Mouse (Mus musculus) limb, embryonic 14.5 days (tissue): Measurements from ENCODE around the gene Fam53b. TPM values are rescaled to one million over a fixed set of nuclear protein-coding genes. Genes with fewer than 3 reads are reported as not detected.
A peak's percentile ranks its signal among the peaks of the same experiment; 100 is the strongest.

ENCODE experiments used
- ATAC-seq: fragments of 200-750 bp; cut with Nextera tagmentation; 2 replicates; pipeline ENCODE4 v1.8.0; 2017; ENCODE audit warnings: low read depth, moderate number of reproducible peaks, moderate TSS enrichment; ENCODE audit not compliant: low FRiP score
- DNase-seq: peaks from one replicate; pipeline ENCODE4 v3.0.0-alpha.2; 2015; ENCODE audit warnings: low spot score
- H3K27ac ChIP-seq: fragments of 300-500 bp; sonication (generic); replicated peaks from 2 replicates; pipeline ENCODE4 v1.5.1; 2014; ENCODE audit warnings: low read depth, mild to moderate bottlenecking, low read length, moderate library complexity, mixed read lengths
- H3K27me3 ChIP-seq: fragments of 300-500 bp; sonication (generic); 2 replicates; pipeline ENCODE4 v1.6.1; 2014; ENCODE audit warnings: low read length, mixed read lengths; ENCODE audit not compliant: control insufficient read depth, insufficient read depth
- H3K36me3 ChIP-seq: fragments of 300-500 bp; sonication (generic); 2 replicates; pipeline ENCODE4 v1.6.1; 2014; ENCODE audit warnings: mild to moderate bottlenecking, low read length, moderate library complexity, mixed read lengths; ENCODE audit not compliant: control insufficient read depth, insufficient read depth
- H3K4me1 ChIP-seq: fragments of 300-500 bp; sonication (generic); 2 replicates; pipeline ENCODE4 v1.6.1; 2014; ENCODE audit warnings: antibody characterized with exemption, low read length, mixed read lengths; ENCODE audit not compliant: control insufficient read depth, insufficient read depth
- H3K4me2 ChIP-seq: fragments of 300-500 bp; sonication (generic); replicated peaks from 2 replicates; pipeline ENCODE4 v1.6.1; 2014; ENCODE audit warnings: low read depth, mild to moderate bottlenecking, low read length, moderate library complexity; ENCODE audit not compliant: severe bottlenecking
- H3K4me3 ChIP-seq: fragments of 300-500 bp; sonication (generic); replicated peaks from 2 replicates; pipeline ENCODE4 v1.5.1; 2014; ENCODE audit warnings: low read length
- H3K9ac ChIP-seq: fragments of 300-500 bp; sonication (generic); 2 replicates; pipeline ENCODE4 v1.6.1; 2014; ENCODE audit warnings: mild to moderate bottlenecking, low read depth, low read length, moderate library complexity; ENCODE audit not compliant: severe bottlenecking
- H3K9me3 ChIP-seq: fragments of 300-500 bp; sonication (generic); 2 replicates; pipeline ENCODE4 v1.6.1; 2016; ENCODE audit warnings: low read length; ENCODE audit not compliant: control insufficient read depth
- POLR2A ChIP-seq: fragments of 200-500 bp; IDR thresholded peaks from 2 replicates; pipeline ENCODE4 v1.8.0; 2012; ENCODE audit warnings: inconsistent platforms, mild to moderate bottlenecking, moderate library complexity, borderline replicate concordance; ENCODE audit not compliant: insufficient read depth, insufficient read length; ENCODE audit errors: extremely low read depth
- WGBS: fragments of 180-500 bp; shearing (Covaris S2); extraction: QIAGEN DNeasy Blood & Tissue Kit; methylation state at CpG from one replicate; pipeline ENCODE4 v1.1.7; 2014; 5-methylcytosine and 5-hydroxymethylcytosine counted together
- polyA plus RNA-seq, 2 experiments: library from polyadenylated mRNA; depleted of rRNA in 1 of 2; stranded (reverse) in 1 of 2; unstranded in 1 of 2; fragments of >200 nt; fragmentation: Nextera tagmentation in 1 of 2; extraction: Ambion mirVana in 1 of 2; gene quantifications; 2 replicates each; pipeline versions ENCODE4 v1.2.1 to v1.2.3; 2012 to 2014

Gene Fam53b
- polyA plus RNA-seq, 2 experiments = 15.1 to 20.8 TPM

DNA sequence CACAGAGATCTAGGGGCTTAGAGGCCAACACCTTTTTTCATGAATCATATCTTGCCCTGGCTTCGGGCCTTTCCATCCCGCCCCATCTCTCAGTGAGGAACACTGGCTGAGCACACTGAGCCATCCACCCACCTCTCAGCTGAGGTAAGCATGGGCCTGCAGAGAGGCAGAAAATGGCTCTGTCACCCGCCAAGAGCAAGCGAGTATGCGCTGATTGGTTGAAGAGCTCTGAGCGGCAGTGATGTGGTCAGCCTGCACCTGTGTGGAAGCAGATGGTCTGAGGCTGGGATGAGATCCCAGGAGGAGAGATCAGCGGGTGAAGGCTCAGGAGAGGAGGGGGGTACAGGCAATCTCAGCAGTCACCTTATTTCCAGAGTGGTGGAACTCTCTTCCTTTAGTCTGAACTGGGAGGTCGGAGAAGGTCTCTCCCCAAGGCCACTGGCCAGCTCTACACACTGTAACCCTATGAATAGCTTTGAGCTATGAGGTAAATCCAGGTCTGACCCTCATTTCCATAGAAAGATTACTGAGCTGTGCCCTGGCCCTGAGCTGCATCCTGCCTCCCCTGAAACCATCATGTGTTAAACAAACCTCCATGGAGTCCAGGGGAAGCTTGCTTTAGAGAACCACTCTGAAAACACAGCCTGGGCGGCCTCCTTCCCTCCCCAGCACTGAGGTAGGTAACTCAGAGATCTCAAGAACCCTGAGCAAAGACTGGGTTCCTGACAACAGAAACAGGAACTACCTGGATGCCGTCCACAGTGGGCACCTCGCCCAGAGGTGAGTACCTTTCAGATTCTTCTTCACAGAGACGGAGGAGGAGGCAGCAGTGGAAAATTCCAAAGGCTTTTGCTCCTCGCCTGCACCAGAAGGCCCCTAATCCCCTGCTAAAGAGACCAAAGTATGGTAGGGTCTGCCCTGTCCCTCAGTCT, 6.5 kb downstream of the Fam53b start:
- no peak for DNase-seq

DNA sequence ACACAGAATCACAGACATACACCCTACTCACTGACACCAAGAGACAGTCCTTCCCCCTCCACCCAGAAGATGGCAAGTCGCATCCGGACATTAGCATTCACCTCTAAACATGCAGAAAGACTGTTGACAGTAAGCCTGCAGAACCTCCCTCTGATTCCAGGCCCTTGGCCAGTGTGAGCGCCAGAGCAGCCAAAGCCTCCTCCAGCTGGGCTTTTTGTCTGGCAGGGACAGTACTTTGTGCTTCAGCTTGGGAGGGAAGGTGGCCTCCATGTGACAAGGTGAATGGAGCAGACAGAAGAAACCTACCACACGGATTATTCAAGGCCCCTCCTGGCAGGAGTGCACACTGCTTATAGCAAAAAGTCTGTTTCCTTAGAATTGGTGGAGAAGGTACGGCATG, 7.4 kb downstream of the Fam53b start:
- no peak overlapping the region for H3K4me3 ChIP-seq
- H3K27ac ChIP-seq = no peak overlapping the region
- ATAC-seq (no peak), DNase-seq (no peak)
- TF ChIP-seq POLR2A = no peak
- H3K4me1 ChIP-seq = peaks cover 55% of the 10 kb centered on the region
- H3K9me3 ChIP-seq = no peaks in the 10 kb centered on the region
- no peak overlapping the region for H3K9ac ChIP-seq
- H3K4me2 ChIP-seq = no peak overlapping the region
- H3K36me3 ChIP-seq = no peaks in the 10 kb centered on the region; the same call in 1 of the 2 replicates
- WGBS = 77% methylated on average over 5 of the region's 5 CpGs
- no peaks in the 10 kb centered on the region for H3K27me3 ChIP-seq

More for the DNA sequence above, 6.5 kb downstream of the Fam53b start:
- Histone ChIP-seq H3K27me3 (no peaks in the 10 kb centered on the region), H3K4me2 (no peak overlapping the region), H3K4me1 (peaks cover 62% of the 10 kb centered on the region), H3K9ac (no peak overlapping the region), H3K36me3 (no peaks in the 10 kb centered on the region), H3K4me3 (no peak overlapping the region), H3K9me3 (no peaks in the 10 kb centered on the region), H3K27ac (peak overlapping the region; percentile 69)
- 68% methylated on average over 13 of the region's 13 CpGs for WGBS
- no peak for ATAC-seq
- no peak for TF ChIP-seq POLR2A

DNA sequence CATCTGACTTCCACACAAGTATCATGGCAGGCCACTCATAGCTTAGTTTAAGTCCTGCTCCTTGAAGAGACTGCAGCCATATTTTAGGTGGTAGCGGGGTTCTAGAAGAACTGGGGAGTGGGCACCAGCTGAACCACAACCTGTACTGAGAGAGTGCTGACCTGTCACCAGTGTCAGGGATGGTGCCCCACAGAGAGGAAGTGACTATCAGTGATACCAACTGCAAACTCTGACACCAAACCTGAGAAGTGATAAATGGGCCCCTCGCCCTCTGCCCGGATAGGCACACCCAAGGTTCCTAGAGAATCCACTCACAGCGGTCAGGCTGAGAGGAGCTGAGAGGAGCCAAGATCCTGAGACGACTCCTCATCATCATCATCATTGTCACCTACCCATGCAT, 8.7 kb downstream of the Fam53b start:
- 83% methylated on average over 5 of the region's 5 CpGs for WGBS
- Histone ChIP-seq H3K36me3 (peaks cover 7% of the 10 kb centered on the region), H3K27me3 (no peaks in the 10 kb centered on the region), H3K4me2 (no peak overlapping the region), H3K9ac (no peak overlapping the region), H3K9me3 (no peaks in the 10 kb centered on the region), H3K4me3 (no peak overlapping the region), H3K27ac (no peak overlapping the region), H3K4me1 (peaks cover 44% of the 10 kb centered on the region)
- ATAC-seq (no peak), DNase-seq (no peak)
- no peak for TF ChIP-seq POLR2A

DNA sequence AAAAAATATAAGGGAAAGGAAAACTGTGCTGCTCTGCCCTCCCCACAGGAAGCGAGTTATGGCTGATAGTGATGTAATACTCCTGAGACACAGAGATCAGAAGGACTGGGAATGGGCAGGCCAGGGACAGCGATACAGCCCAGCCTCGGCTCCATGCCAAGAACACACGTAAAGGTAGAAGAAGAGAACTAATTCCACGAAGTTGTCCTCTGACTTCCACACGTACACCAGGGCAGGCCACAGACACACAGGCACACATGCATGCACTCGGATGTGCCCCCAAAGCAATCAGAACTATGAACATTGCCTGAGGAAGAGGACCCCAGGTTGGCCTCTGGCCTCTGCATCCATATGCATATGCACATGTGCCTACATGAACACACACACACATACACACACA, 9.2 kb downstream of the Fam53b start:
- 48% methylated on average over 7 of the region's 7 CpGs for WGBS
- H3K4me1 ChIP-seq = peaks cover 39% of the 10 kb centered on the region
- no peaks in the 10 kb centered on the region for H3K27me3 ChIP-seq
- H3K4me2 ChIP-seq = no peak overlapping the region
- H3K36me3 ChIP-seq = peaks cover 7% of the 10 kb centered on the region
- TF ChIP-seq POLR2A = no peak
- H3K4me3 ChIP-seq = no peak overlapping the region
- ATAC-seq (no peak), DNase-seq (no peak)
- no peak overlapping the region for H3K27ac ChIP-seq
- no peak overlapping the region for H3K9ac ChIP-seq
- no peaks in the 10 kb centered on the region for H3K9me3 ChIP-seq

DNA sequence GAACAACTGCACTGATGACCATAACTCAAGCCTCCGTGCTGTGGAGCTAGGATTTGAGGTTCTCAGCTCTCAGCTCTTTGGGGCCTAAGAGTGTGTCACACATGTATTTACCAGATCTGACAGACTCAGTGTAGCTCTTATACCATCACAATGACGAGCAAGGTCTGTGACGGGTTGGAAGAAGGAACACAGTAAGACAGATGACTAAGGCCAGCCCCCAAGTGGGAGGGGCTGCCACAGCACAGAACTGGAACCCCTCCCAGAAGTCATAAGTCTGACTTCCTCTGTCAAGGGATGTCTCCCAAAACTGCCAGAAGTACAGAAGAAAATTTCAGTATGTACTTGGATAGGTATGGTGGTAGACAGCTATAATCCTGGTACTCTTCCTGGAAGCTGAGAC, 9.7 kb downstream of the Fam53b start:
- Histone ChIP-seq H3K9me3 (no peaks in the 10 kb centered on the region), H3K27ac (no peak overlapping the region), H3K36me3 (peaks cover 7% of the 10 kb centered on the region), H3K27me3 (no peaks in the 10 kb centered on the region), H3K9ac (no peak overlapping the region), H3K4me1 (peaks cover 34% of the 10 kb centered on the region), H3K4me2 (no peak overlapping the region), H3K4me3 (no peak overlapping the region)
- ATAC-seq = no peak
- WGBS = 67% methylated on average over 3 of the region's 3 CpGs
- no peak for TF ChIP-seq POLR2A
- no peak for DNase-seq
